Mouse (Mus musculus) spleen, adult 2 months (tissue): ENCODE results near the gene Polm. TPM values are rescaled to one million over a fixed set of nuclear protein-coding genes. Genes with fewer than 3 reads are reported as not detected.

ENCODE experiments used
- DNase-seq, 2 experiments: peaks; one replicate each; pipeline versions ENCODE4 v3.0.0 to v3.0.0-alpha.2; 2012 to 2021; ENCODE audit warnings: low spot score in 2 of 2, low read depth in 1 of 2
- H3K27ac ChIP-seq: fragments of 200-500 bp; 2 replicates; pipeline ENCODE4 v1.5.1; 2012; ENCODE audit warnings: low read length, inconsistent platforms; ENCODE audit not compliant: insufficient read depth
- H3K27me3 ChIP-seq: fragments of 200-500 bp; 2 replicates; pipeline ENCODE4 v1.6.1; 2012; ENCODE audit warnings: mild to moderate bottlenecking, moderate library complexity, low read length, inconsistent platforms; ENCODE audit not compliant: control insufficient read depth, insufficient read depth
- H3K36me3 ChIP-seq: fragments of 200-500 bp; 2 replicates; pipeline ENCODE4 v1.6.1; 2012; ENCODE audit warnings: mild to moderate bottlenecking, low read length, inconsistent platforms; ENCODE audit not compliant: control insufficient read depth, insufficient read depth
- H3K4me1 ChIP-seq: fragments of 200-500 bp; 2 replicates; pipeline ENCODE4 v1.6.1; 2011; ENCODE audit warnings: inconsistent platforms; ENCODE audit not compliant: control insufficient read depth, insufficient read depth, insufficient read length
- H3K4me3 ChIP-seq: fragments of 200-500 bp; 2 replicates; pipeline ENCODE4 v1.5.1; 2011; ENCODE audit warnings: mild to moderate bottlenecking, inconsistent platforms; ENCODE audit not compliant: insufficient read depth, insufficient read length; ENCODE audit errors: extremely low read depth
- CTCF ChIP-seq: fragments of 200-500 bp; IDR thresholded peaks from 2 replicates; pipeline ENCODE4 v1.5.1; 2011; ENCODE audit warnings: mild to moderate bottlenecking, inconsistent platforms; ENCODE audit not compliant: insufficient read depth, insufficient read length, insufficient replicate concordance; ENCODE audit errors: extremely low read depth
- POLR2A ChIP-seq: fragments of 200-500 bp; IDR thresholded peaks from 2 replicates; pipeline ENCODE4 v1.6.1; 2011; ENCODE audit warnings: low read depth, low read length, inconsistent platforms
- WGBS: fragments of 180-500 bp; shearing (Covaris S2); methylation state at CpG from one replicate; pipeline ENCODE4 v1.1.7; 2018; 5-methylcytosine and 5-hydroxymethylcytosine counted together
- polyA plus RNA-seq: library from polyadenylated mRNA; depleted of rRNA; stranded (reverse); fragments of >200 nt; gene quantifications from 2 replicates; pipeline ENCODE4 v1.2.3, GENCODE M21; 2012

The Polm gene
- polyA plus RNA-seq, 1 experiment, result 62.5 TPM

DNA sequence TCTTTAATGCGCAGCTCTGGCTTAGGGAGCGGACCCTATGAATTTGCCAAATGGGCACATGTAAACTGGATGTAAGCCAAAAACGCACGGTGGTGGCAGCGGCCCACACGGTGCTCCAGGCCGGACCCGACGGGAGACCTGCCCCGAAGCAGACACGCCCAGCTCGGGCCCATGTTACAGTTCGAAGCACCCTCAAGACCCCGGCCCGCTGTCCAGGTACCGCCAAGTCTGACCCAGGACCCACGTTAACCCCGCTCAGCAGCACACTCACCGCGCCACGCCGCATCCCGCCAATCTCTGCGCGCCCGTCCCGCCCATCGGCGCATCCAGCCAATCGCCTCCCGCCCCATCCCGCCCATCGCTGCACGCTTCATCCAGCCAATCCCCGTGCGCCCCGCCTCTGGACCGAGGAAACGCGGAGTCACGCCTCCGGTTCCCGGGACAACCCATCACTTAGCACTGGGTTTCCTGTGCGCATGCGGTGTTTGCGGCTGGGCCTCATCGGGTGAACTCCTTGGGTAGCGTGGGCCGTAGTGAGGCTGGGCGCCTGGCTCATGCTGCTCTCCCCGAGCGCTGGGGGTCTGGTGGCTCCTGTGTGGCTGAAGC is 40.2 kb upstream of the Polm start, which contains the start of gene Pold2:
TSS of gene Pold2 (minus strand) at position 372 of the 606 bp plus-strand sequence.
- no peak for TF ChIP-seq POLR2A
- TF ChIP-seq CTCF, result no peak
- Histone ChIP-seq H3K36me3 (peaks cover 15% of the 10 kb centered on the region), H3K27ac (peak within 1 kb of the TSS; percentile 76), H3K4me1 (peaks cover 3% of the 10 kb centered on the region; the same call in 1 of the 2 replicates), H3K4me3 (peak within 1 kb of the TSS; percentile 84), H3K27me3 (no peaks in the 10 kb centered on the region)
- peak; percentile 95 to 98 for DNase-seq
- WGBS, result under 1% methylated on average over 52 of the region's 52 CpGs

DNA sequence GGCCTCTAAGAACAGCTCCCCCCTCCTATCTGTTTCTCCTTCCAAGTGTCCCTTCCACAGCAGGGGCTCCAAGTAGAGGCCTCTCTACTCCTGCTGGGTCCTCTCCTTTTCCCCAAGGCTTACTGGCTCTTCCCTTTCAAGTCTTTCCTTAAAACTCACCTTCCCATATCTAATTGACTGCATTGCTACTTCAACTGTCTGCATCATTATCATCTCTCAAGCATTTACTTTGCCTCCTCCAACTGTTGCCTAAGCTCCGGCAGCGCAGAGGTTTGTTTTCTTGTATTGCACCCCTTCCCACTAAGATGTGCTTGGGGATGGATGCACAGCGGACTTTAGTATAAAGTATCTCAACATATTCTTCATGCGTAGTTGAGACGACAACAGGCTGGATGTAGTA is 39.6 kb upstream of the Polm start:
- peaks cover 17% of the 10 kb centered on the region for H3K36me3 ChIP-seq
- DNase-seq, result no peak
- no peak overlapping the region for H3K27ac ChIP-seq
- H3K27me3 ChIP-seq, result no peaks in the 10 kb centered on the region
- TF ChIP-seq CTCF (no peak), POLR2A (no peak)
- H3K4me1 ChIP-seq, result peaks cover 3% of the 10 kb centered on the region; the same call in 1 of the 2 replicates
- WGBS, result 2% methylated on average over 5 of the region's 5 CpGs
- peak overlapping the region; percentile 84 for H3K4me3 ChIP-seq

DNA sequence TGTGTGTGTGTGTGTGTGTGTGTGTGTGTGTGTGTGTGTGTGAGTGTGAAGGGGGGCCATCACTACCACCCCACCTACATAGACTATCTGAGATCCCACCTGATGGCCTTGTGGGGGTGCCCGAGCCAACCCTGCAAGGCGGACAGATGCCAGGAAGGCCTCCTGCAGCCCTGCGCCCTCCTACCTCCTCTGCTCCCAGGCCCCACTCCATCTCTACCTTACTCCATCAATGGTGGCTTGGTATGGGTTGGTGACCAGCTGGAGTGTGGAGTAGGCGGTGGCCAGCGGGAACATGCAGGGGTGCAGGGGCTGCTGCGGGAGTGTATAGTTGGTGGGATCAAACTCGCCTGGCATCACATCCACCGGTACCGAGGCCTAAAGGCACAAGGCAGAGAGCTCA is 35.4 kb upstream of the Polm start:
- TF ChIP-seq POLR2A (no peak), CTCF (no peak)
- Histone ChIP-seq H3K36me3 (peaks cover 27% of the 10 kb centered on the region), H3K4me3 (no peak overlapping the region), H3K27ac (no peak overlapping the region), H3K27me3 (no peaks in the 10 kb centered on the region), H3K4me1 (no peaks in the 10 kb centered on the region; the same call in 1 of the 2 replicates)
- no peak for DNase-seq
- WGBS, result 98% methylated on average over 9 of the region's 9 CpGs

DNA sequence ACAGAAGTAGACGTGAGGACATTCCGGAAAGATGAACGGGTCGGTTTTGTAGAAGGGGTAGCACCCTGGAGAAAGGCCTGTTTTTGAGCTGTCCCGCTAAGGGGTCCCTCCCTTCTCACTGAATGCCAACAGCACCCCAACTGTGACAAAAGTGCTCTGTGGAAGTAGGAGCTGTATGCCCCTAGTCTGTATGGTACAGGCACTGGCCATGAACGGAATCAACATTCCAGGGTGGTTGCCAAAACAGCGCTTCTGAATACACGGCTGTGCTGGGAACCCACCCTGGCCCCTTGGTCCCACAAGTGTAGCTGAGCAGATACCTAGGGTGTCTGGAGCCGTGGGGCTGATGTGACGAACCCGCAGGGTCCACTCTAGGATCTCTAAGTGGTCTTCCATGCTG is 34.9 kb upstream of the Polm start:
- Histone ChIP-seq H3K4me3 (no peak overlapping the region), H3K4me1 (no peaks in the 10 kb centered on the region; the same call in 1 of the 2 replicates), H3K36me3 (peaks cover 27% of the 10 kb centered on the region), H3K27me3 (no peaks in the 10 kb centered on the region), H3K27ac (no peak overlapping the region)
- 92% methylated on average over 11 of the region's 11 CpGs for WGBS
- DNase-seq, result no peak
- TF ChIP-seq POLR2A (no peak), CTCF (no peak)

DNA sequence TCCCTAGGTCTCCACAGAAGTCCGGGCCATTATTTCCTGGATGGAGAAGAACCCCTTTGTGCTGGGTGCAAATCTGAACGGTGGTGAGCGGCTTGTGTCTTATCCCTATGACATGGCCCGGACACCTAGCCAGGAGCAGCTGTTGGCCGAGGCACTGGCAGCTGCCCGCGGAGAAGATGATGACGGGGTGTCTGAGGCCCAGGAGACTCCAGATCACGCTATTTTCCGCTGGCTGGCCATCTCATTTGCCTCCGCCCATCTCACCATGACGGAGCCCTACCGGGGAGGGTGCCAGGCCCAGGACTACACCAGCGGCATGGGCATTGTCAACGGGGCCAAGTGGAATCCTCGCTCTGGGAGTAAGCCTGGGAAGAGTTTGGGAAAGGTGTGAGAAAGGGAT is 32.3 kb upstream of the Polm start:
- DNase-seq, result no peak
- no peak overlapping the region for H3K4me3 ChIP-seq
- H3K36me3 ChIP-seq, result peaks cover 27% of the 10 kb centered on the region
- no peak for TF ChIP-seq POLR2A
- 92% methylated on average over 16 of the region's 16 CpGs for WGBS
- no peaks in the 10 kb centered on the region for H3K4me1 ChIP-seq
- no peaks in the 10 kb centered on the region for H3K27me3 ChIP-seq
- H3K27ac ChIP-seq, result no peak overlapping the region

DNA sequence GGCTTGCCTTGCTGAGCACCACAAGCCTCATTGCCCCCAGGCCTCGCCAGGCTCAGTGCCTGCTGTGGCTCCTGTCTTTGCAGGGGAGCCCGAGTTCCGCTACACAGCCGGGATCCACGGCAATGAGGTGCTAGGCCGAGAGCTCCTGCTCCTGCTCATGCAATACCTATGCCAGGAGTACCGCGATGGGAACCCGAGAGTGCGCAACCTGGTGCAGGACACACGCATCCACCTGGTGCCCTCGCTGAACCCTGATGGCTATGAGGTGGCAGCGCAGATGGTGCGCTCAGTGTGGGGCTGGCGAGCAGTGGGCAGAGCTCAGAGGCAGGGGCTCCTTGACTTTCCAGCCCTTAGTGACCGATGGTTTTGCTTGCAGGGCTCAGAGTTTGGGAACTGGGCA is 31.5 kb upstream of the Polm start:
- Histone ChIP-seq H3K4me1 (no peaks in the 10 kb centered on the region), H3K27ac (no peak overlapping the region), H3K4me3 (no peak overlapping the region), H3K27me3 (no peaks in the 10 kb centered on the region), H3K36me3 (peaks cover 25% of the 10 kb centered on the region)
- TF ChIP-seq CTCF (no peak), POLR2A (no peak)
- no peak for DNase-seq
- 95% methylated on average over 16 of the region's 16 CpGs for WGBS

DNA sequence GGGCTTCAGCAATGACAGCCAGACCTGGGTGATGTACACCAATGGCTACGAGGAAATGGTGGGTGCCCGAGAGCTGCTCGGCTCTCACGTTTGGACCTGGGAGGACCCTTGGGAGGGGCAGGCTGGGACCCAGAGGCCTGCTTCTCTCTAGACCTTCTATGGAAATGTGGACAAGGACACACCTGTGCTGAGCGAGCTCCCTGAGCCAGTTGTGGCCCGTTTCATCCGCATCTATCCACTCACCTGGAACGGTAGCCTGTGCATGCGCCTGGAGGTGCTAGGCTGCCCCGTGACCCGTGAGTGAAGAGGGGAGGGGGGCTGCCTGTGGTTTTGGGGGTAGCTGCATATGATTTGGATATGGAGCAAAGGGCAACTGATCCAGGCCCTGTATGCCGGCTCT is 30.5 kb upstream of the Polm start:
- Histone ChIP-seq H3K4me3 (no peak overlapping the region), H3K27me3 (no peaks in the 10 kb centered on the region), H3K36me3 (peaks cover 15% of the 10 kb centered on the region), H3K4me1 (no peaks in the 10 kb centered on the region), H3K27ac (no peak overlapping the region)
- DNase-seq, result no peak
- 94% methylated on average over 12 of the region's 12 CpGs for WGBS
- TF ChIP-seq POLR2A (no peak), CTCF (no peak)
